Mouse (Mus musculus) MN1 (cell line): Measurements from ENCODE around the gene Wnt9b.
"Not testable (repeated sequence)": the region's sequence is repeated elsewhere in the genome, so short reads cannot be mapped to it uniquely, and the experiment has no call there.

Source experiments
- DNase-seq: peaks from one replicate; pipeline ENCODE4 v3.0.0-alpha.2; 2016; ENCODE audit warnings: low spot score

Gene Wnt9b

GRCm38 (mm10) chr11:103749306-103750089, at the start of gene Wnt9b:
Gene Wnt9b, minus strand, starts transcription at chr11:103749821.
- DNase-seq = no peak

GRCm38 (mm10) chr11:103789951-103790350, 40.3 kb upstream of the Wnt9b start:
- DNase-seq = peak; percentile 75

- DNase-seq = peak; percentile 65
Measured at GRCm38 (mm10) chr11:103780152-103780551, 30.5 kb upstream of the Wnt9b start.

- no peak for DNase-seq
Measured at GRCm38 (mm10) chr11:103774228-103774530, 24.6 kb upstream of the Wnt9b start.

GRCm38 (mm10) chr11:103773387-103774227, 24.0 kb upstream of the Wnt9b start, which contains the start of gene Wnt3:
Gene Wnt3, plus strand, starts transcription at chr11:103774150.
- no peak for DNase-seq

- DNase-seq = peak; percentile 27
Measured at GRCm38 (mm10) chr11:103772505-103773386, 23.1 kb upstream of the Wnt9b start.

GRCm38 (mm10) chr11:103771160-103771817, 21.7 kb upstream of the Wnt9b start:
- no peak for DNase-seq

- DNase-seq = no peak
Measured at GRCm38 (mm10) chr11:103765556-103766011, 16.0 kb upstream of the Wnt9b start.

GRCm38 (mm10) chr11:103764601-103765000, 15.0 kb upstream of the Wnt9b start:
- DNase-seq = peak; percentile 64

- DNase-seq = peak; percentile 61
Measured at GRCm38 (mm10) chr11:103763410-103764163, 14.0 kb upstream of the Wnt9b start.

GRCm38 (mm10) chr11:103760891-103761290, 11.3 kb upstream of the Wnt9b start:
- not testable (repeated sequence) for DNase-seq

GRCm38 (mm10) chr11:103760101-103760500, 10.5 kb upstream of the Wnt9b start:
- no peak for DNase-seq

GRCm38 (mm10) chr11:103758706-103759105, 9.1 kb upstream of the Wnt9b start:
- peak; percentile 62 for DNase-seq

- no peak for DNase-seq
Measured at GRCm38 (mm10) chr11:103758054-103758453, 8.4 kb upstream of the Wnt9b start.

GRCm38 (mm10) chr11:103750612-103751011, 991 bp upstream of the Wnt9b start:
- no peak for DNase-seq

- no peak for DNase-seq
Measured at GRCm38 (mm10) chr11:103735046-103735781, 14.4 kb downstream of the Wnt9b start.

- no peak for DNase-seq
Measured at GRCm38 (mm10) chr11:103734411-103735045, 15.1 kb downstream of the Wnt9b start.

GRCm38 (mm10) chr11:103733961-103734360, 15.7 kb downstream of the Wnt9b start:
- DNase-seq = peak; percentile 19

GRCm38 (mm10) chr11:103733069-103733468, 16.6 kb downstream of the Wnt9b start:
- no peak for DNase-seq
